Mouse (Mus musculus): ENCODE results near the gene Calhm3. TPM values are rescaled to one million over a fixed set of nuclear protein-coding genes. Genes with fewer than 3 reads are reported as not detected.

Calhm3 gene
- polyA plus RNA-seq, 1 experiment from 2014 or later: not detected

Other genes starting within 250 kb of the Calhm3 start
- 680 and 687 TPM in 2 replicates for gene Ina, start 143.1 kb downstream of the Calhm3 start, polyA plus RNA-seq (2015; fragmentation: Nextera tagmentation; extraction: Ambion mirVana)
- 81.7 and 85.0 TPM in 2 replicates for gene Nt5c2, start 142.6 kb downstream of the Calhm3 start, polyA plus RNA-seq (2015; fragmentation: Nextera tagmentation; extraction: Ambion mirVana)
- gene Pcgf6, start 106.9 kb downstream of the Calhm3 start, polyA plus RNA-seq (2015; fragmentation: Nextera tagmentation; extraction: Ambion mirVana): 26.9 and 29.1 TPM in 2 replicates
- gene Taf5, start 90.0 kb downstream of the Calhm3 start, polyA plus RNA-seq (2015; fragmentation: Nextera tagmentation; extraction: Ambion mirVana): 6.8 and 7.2 TPM in 2 replicates
- 1,573 and 1,642 TPM in 2 replicates for gene Usmg5, start 67.1 kb downstream of the Calhm3 start, polyA plus RNA-seq (2015; fragmentation: Nextera tagmentation; extraction: Ambion mirVana)
- gene Pdcd11, start 67.0 kb downstream of the Calhm3 start, polyA plus RNA-seq (2015; fragmentation: Nextera tagmentation; extraction: Ambion mirVana): 5.1 and 5.7 TPM in 2 replicates
- gene Calhm2, start 19.5 kb downstream of the Calhm3 start, polyA plus RNA-seq (2015; fragmentation: Nextera tagmentation; extraction: Ambion mirVana): 1.6 and 1.9 TPM in 2 replicates
- not detected in 2 replicates for gene Calhm1, start 13.5 kb downstream of the Calhm3 start, polyA plus RNA-seq (2015; fragmentation: Nextera tagmentation; extraction: Ambion mirVana)
- gene Neurl1a, start 21.1 kb upstream of the Calhm3 start, polyA plus RNA-seq (2015; fragmentation: Nextera tagmentation; extraction: Ambion mirVana): 6.1 and 7.6 TPM in 2 replicates

All from neural tube, embryonic 13.5 days (tissue).